Mouse (Mus musculus): ENCODE measurements at regions not wholly inside any gene's neighbourhood (a gene's known extent, or its start where the extent isn't known, plus 50 kb on each side); places are given as distances from the start of the nearest gene placed in this dataset.
"Not testable (repeated sequence)": the region's sequence is repeated elsewhere in the genome, so short reads cannot be mapped to it uniquely, and the experiment has no call there.

GRCm38 (mm10) chrX:166809165-166809564, 223.6 kb upstream of the Egfl6 start:
- no peak for DNase-seq

DNA sequence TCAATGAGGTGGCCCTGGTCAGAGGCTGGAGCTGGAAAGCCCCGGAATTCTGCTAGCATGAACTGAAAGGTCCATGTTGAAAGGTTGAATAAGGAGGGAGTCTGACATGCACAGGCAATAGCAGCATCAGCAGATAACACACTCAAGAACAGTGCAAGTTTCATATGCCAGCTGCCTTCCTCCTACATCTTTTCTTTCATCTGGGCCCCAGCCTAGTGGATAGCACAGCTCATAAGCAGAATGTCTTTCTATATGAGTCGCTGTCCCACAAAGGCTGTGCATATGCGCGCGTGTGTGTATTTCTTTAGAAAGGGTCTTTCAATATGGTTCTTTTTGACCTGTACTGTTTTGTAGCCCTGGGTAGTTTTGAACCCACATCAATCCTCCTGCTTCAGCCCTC, 222.7 kb upstream of the Egfl6 start:
- DNase-seq, result no peak

GRCm38 (mm10) chrX:166805957-166806356, 220.4 kb upstream of the Egfl6 start:
- DNase-seq, result no peak

DNA sequence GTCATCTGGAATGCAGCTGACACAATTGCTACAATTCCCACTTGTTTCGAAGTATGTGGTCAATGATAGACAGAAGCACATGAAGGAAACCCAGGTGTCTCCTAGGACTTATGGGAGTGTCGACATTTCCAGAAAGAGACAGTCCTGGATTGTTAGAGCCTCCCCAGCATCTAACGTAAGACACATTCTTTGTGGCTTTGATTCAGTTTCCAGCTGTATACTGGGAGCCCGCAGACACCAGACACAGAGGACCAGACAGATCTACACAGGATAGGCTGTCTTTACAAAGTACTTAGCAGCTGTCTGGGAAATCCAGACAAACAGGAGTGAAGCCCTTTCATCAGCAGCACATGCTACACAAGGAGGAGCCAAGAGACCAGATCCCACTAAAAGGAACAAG, 220.0 kb upstream of the Egfl6 start:
- DNase-seq, result no peak

- DNase-seq, result no peak
These were observed 217.7 kb upstream of the Egfl6 start for GRCm38 (mm10) chrX:166803246-166803645.

GRCm38 (mm10) chrX:166801017-166801416, 215.5 kb upstream of the Egfl6 start:
- DNase-seq, result no peak

- no peak for DNase-seq
These were observed 210.1 kb upstream of the Egfl6 start for GRCm38 (mm10) chrX:166795651-166796050.

GRCm38 (mm10) chrX:166789031-166789430, 203.5 kb upstream of the Egfl6 start:
- DNase-seq, result no peak

- DNase-seq, result not testable (repeated sequence)
These were observed 201.6 kb upstream of the Egfl6 start for GRCm38 (mm10) chrX:166787137-166787536.

- no peak for DNase-seq
These were observed 200.1 kb upstream of the Egfl6 start for GRCm38 (mm10) chrX:166785615-166786014.

GRCm38 (mm10) chrX:166783377-166783776, 197.9 kb upstream of the Egfl6 start:
- DNase-seq, result no peak

DNA sequence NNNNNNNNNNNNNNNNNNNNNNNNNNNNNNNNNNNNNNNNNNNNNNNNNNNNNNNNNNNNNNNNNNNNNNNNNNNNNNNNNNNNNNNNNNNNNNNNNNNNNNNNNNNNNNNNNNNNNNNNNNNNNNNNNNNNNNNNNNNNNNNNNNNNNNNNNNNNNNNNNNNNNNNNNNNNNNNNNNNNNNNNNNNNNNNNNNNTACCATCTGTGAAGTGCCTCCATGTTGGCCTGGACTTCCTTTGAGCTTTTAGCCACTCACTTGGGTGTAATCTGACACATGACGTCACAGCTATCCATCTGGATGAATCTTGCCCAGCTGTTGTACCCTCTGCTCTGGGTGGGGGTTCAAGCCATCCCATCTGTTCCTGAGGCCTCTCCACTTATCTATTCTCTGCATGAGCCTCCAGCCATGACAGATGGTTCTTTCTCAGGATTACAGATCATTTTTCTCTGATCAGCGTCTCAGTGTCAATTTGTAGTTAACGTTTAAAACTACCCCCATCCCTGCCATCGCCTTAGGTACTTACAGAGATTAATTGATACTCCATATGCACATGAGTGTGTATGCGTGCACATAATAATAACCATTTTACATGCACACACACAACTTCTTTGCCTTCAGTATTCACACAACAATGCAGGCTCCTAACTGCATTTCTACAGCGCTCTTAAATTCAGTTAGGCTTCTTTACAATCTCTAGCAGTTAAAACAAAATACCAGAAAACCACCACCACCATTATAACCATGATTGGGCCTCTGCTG, 194.0 kb upstream of the Egfl6 start:
- no peak for DNase-seq

GRCm38 (mm10) chrX:166773408-166773854, 187.9 kb upstream of the Egfl6 start:
- peak in 1 of 2 experiments; percentile 2 for DNase-seq

DNA sequence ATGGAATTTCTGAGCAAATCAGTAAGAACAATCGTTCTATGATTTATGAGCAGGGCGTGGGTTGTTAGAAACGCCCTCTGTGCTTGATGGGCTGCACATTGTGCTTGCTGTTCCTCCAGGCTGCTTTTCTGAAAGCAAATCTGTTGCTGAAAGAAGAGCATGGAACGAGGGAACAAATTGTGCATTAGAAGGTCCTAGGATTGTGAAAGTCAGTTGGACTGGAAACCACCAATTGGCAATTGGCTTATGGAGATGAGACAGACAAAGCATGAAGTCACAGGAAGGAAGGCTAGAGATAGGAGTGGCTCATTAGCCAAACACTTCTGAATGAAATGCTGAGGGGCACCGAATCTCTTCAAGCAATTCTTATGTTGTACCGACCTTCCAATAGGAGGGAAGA, 181.5 kb upstream of the Egfl6 start:
- DNase-seq, result no peak

DNA sequence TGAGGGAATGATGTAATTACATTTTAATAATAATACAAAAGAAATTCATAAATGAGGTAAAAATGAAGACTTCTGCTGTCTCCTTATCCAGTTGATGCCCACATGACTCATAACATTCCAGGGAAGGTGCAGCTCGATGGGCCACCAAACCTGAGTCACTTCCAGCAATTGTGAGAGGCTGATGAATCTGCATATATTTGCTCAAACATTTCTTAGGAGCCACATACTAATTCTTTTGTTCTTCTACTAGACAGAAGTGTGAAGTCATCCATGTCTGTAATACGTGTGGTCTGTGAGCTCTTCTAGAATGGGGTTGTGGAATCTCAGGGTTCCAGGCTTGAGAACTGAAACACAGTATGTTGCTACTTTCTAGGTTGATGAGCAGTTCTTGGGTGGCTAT, 180.1 kb upstream of the Egfl6 start:
- no peak for DNase-seq

DNA sequence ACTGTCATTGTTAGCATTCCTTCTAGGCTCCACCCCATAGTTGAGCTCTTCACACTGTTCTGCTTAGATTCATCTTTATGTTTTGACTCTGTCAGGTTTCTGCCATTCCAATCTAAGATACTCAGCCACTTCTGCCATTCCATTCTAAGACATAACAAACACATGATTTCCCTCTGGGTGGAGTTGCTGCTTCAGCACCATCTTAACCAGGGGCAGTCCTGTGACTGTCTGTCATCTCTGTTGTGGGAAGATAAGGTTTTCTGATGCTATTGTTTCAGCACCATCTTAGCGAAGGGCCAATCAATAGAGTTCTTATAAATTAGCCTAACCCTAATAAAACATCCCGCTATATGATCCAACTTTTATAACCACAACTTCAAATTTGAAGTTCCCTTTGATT, 176.6 kb upstream of the Egfl6 start:
- no peak for DNase-seq

DNA sequence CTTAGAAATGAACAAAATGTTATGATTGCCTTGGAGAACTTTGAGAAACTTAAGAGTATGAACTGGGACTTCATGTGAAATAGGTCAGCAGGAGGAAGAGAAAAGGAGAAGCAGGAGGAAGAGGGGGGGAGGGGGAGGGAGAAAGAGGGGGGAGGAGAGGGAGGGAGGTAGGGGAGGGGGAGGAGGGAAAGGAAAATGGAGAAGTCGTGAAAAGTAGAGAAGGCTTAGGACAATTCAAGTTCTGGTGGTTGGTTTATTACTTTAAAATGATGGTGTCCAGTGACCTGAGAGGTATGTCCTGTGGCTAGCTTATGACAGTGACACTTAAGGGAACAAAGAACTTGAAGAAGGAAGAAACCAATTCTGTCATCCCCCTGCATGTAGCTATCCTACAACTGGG, 171.6 kb upstream of the Egfl6 start:
- no peak for DNase-seq

DNA sequence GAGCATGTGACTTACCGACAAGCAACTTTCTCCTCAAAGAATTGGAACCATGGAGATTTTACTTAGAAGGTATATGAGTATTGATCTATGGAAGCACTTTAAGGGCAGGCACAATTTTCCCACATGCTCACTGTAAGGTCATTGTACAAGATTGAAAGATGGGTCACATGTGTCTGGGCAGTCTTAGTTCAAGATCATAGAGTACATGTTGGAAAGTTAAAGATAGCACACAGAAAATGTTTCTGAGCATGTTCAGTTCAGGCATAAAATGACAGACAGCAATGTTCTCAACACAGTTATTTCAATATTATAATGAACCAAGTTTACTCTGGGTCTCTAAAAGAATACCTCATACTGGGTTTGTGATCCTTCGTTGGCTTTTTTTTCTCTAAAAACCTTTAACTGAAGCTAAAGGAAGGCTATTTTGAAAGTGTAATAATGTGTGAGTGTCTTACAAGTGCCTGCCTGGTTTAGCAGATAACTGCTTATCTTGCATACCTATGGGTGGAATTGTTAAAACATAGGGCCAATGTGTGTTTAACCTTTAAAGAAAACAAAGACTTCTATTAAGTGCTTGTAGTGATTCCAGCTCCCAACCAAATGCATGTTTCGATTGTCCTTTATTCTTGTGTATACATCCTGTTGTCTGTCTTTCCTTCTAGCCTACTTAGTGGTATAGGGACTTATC, 169.6 kb upstream of the Egfl6 start:
- DNase-seq, result no peak

DNA sequence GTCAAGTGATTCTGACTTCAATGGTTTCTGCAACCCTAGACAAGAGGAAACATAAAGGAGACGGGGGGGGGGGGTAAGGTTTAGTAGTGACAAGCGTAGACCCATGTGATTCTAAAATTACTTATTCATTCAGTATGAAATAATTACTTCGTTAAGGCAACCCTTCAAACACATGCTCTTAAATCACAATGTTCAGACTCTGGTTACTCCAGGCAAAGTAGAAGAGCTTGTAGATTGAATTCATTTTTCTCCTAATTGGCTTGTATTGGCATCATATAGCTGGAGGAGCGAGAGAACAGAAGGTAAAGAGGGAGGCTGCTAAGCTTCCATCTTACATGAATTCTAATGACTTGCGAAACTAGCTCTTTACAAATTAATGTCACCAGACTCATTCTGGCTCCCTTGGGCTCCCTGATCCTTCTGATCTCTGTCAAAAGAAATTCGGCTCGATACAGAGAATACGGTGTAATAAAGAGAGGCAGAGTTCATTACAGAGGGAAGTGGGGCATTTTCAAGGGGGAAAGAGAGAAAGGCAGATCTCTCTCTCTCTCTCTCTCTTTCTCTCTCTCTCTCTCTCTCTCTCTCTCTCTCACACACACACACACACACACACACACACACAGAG, 163.6 kb upstream of the Egfl6 start:
- no peak for DNase-seq

- no peak for DNase-seq
These were observed 145.8 kb upstream of the Egfl6 start for GRCm38 (mm10) chrX:166731354-166731753.

DNA sequence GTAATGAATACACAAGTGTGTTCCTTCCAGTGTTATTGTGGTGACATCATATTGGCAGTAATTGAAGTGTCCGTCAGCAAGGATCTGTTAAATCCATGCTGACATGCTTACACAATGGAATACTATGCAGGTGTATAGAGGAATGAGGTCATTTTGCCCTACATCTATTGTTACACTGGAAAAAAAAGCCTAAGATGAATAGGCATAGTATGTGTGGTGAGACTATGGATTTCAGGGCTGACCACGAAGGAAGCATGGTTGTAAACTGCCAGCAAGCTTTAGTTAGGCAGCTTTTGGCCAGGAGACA, 143.1 kb upstream of the Egfl6 start:
- DNase-seq, result no peak

DNA sequence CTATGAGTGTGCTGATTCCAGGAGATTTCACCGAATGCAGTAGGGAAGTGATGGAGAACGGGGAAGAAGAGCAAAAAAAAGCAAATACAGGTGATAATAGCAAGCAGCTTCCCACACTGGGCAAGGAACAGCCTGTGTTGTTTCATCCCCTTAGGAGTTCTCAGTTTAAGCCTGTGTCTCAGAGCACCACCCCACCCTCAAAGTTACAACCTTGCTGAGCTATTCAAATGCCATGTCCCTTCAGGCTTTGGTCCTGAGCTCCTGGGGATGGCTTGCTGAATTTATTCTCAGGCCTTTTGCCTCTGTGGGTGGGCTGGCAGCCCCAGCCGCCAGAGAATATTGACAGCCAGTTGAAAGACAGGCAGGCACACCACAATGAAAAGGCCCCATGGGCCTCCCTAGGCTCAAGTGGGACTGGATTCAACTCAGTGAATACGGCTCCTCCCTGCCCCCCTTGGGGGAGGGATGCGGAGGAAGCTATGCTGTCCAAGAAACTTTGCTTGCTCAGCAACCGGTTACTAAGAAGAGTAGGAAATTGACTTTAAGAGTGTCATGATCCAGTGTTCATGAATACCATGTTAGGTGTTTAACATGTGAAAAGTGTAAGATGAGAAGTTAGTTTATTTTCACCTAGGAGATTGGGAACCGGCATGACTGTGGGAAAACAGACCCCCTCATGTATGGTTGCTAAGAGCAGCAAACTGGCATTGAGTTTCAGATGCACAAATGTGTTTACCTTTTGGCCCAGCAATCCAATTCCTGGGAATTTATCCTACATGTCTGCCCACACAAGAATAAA, 142.5 kb upstream of the Egfl6 start:
- no peak for DNase-seq
